Mouse (Mus musculus): ENCODE data around the gene Dync2h1. TPM values are rescaled to one million over a fixed set of nuclear protein-coding genes. Genes with fewer than 3 reads are reported as not detected.
"Not testable (repeated sequence)": the region's sequence is repeated elsewhere in the genome, so short reads cannot be mapped to it uniquely, and the experiment has no call there.

The Dync2h1 gene
- total RNA-seq, 2 experiments from 2014 or later = 28.7 to 29.5 TPM

DNA sequence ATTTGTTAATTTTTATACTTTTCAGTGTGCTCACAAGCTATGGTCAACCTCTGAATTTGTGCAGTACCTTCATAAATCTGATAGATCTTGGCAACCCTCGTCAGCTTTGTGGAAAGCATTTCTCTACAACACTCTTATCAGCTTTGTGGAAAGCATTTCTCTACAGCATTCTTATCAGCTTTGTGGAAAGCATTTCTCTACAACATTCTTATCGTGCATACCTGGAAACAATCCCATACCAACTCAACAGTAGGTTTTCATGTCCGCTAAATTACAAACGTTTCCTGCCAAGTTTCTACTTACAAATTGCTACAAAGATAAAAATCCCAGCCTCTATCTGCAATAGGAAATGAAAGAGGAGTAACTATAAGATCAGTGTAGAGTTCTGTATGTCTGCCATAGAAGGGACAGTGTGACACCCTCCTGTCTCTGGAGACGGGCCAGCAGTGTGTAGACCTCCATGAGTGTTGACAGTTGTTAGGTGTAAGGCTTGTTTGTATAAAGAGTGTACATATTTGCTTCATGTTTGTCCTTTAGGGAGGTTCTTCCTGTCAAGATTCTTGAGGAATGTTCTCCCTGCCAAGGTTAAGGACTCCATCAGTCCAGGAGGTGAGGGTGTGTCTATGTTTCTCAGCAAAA lies 141.5 kb downstream of the Dync2h1 start:
- no peak for DNase-seq (ENCODE audit: low spot score in 2 of 2)
- intact Hi-C loops (cut with DNase I) = no loop called here

DNA sequence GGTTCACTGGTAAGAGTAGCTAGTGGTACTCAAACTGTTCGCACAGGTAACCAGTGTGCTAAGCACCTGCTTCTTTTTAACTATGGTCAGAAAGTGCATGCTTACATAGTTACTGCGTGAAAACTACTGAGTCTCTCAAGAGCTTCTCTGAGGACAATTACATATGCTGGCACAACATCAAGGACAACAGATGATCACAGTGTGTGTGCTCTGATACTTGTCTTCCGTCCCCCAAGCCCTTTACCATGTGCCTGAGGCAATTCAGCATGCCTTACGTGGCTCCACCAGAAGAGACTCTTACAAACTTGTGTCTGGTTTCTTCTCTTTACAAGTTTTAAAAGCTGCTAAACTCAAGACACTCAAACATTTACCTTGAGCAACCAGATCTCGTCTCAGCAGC lies 143.0 kb downstream of the Dync2h1 start:
- intact Hi-C loops (cut with DNase I) = no loop called here
- DNase-seq (ENCODE audit: low spot score in 2 of 2) = no peak

DNA sequence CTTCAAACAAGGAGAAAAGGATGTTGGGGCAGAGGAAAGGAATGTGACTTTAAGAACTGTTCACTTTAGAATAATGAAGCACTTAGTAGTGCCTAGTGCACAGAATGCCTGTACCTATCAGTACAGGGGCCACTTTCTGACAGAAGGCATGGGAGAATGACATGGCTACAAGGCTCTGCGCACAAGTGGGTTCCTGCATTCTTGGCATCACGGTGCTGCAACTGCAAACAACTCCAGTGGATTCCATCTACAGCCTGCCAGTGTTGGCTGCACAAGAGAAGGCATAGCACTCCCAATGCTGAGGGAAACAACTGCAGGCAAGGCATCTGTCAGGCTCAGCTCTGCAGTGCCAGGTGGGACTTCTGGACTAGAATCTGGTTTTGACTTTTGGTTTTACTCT lies 151.7 kb downstream of the Dync2h1 start:
- no peak for DNase-seq (ENCODE audit: low spot score in 2 of 2)
- intact Hi-C loops (cut with DNase I) = no loop called here

DNA sequence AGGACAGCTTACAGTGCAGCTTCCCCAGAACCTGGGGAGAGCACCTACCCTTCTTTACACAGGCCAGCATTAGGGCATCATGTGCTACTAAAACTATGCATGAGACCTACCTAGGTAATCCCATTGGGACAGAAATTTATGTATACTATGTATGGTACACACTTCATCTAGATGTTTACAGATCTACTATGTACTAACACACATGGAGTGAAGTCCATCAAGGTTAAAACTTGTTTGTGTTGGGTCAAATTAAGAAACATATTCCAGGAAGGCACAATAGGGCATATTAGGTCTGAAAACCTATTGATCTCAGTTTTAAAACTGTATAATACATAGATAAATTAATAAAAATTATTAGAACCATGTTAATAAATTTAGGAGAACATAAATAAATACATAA lies 168.6 kb downstream of the Dync2h1 start:
- DNase-seq (ENCODE audit: low spot score in 2 of 2) = no peak
- intact Hi-C loops (cut with DNase I) = no loop called here

DNA sequence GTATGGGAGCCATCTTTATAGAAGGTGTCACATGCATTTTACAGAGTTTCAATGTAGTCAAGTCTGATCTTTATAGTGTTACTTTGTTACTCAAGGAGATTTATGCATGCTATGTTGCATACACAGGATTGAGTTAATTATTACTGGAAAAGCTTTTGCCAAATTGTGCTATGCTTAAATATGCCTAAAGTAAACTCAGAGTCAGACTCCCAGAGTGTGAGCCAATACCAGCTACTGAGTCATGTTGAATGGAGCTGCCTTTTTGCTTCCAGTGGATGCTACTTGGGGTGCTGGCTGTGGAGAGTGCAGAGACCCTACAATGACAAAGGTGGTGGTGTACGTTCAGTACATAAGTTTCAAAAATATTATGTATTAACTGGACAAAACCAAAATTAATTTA lies 169.5 kb downstream of the Dync2h1 start:
- intact Hi-C loops (cut with DNase I) = no loop called here
- no peak for DNase-seq (ENCODE audit: low spot score in 2 of 2)

DNA sequence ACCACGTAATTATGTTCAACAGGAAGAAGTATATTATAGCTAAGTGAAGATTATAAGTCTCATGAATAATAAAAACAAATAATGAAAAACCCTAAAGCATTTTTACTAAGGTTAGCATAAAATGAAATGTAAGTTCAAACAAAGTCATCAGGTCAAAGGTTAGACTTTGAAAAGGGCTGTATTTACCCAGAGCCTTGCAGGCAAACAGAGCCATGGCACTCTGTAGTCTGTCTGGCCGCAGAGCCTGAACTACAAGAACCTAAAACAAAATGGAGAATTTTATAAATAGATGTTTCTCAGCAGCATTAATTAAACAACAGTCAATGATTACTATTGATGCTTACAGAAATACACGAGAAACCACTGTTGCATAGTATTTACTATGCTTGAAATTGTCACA lies 174.5 kb downstream of the Dync2h1 start:
- intact Hi-C loops (cut with DNase I) = no loop called here
- DNase-seq (ENCODE audit: low spot score in 2 of 2) = no peak

DNA sequence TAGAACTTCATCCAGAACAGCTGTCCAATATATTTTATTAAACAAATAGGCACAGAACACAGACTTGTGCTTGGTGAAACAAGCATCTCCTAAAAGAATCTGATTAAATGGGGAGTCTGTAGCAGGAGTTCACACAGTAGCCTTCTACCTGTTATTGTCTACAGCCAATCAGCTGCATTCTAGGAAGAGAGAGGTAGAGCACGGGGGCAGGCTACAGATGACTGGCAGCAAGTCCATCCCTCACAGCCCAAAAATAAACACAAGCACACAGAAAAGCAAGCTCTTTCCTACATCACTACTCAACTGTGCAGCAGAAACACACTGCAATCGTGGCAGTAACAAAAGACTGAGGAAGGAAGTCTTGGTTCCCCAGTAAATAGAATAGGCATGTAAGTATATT lies 189.4 kb downstream of the Dync2h1 start:
- intact Hi-C loops (cut with DNase I) = no loop called here
- no peak for DNase-seq (ENCODE audit: low spot score in 2 of 2)

DNA sequence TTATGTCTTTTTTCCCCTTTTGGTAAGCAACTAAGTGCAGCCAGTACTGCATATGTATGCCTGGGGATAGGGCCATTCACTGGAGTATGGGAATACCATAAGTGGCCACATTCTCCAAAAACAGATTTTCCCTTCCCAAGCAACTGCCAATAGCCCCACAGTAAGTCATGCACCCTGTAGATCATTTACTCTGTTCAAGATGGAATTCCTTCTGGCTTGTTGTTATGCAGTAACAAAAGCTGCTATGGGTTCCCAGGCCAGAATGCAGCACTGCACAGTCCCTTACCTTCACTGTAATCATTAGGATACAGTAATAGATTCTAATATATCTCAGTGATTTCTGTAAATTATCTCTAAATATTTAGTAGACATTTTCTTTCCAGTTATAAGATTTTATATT lies 190.0 kb downstream of the Dync2h1 start:
- intact Hi-C loops (cut with DNase I) = no loop called here

DNA sequence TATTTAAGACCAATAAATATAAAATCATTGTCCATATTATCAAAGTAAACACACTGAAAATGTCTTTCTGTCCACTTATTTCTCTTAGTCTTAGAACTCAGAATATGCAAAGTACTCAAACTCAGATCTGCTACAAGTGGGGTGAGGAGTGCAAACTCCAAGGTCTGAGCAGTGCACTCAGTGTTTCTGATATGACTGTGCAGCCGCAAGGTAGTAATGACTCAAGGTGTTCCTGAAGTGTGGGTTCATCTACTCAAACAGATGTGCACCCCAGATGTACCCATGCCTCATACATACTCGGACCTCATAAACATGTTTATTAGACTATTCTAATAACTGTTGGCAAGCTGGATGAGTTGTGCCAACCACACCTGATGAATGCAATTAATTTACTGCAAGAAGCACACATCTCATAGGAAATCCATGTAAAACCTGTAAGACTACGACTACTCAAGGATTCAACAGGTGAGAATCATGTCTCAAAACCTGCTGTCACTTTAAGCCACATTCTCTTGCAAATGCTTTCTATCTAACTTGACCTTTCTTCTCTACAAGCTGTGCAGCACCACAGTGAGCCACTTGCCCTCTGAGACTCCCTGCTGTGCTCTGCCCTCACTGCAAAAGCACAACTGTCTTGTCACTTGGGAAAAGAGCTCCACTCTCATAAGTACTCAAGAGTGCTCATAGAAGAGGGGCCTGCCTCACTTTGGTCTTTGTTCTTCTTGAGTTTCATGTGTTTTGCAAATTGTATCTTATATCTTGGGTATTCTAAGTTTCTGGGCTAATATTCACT lies 195.2 kb downstream of the Dync2h1 start:
- intact Hi-C loops (cut with DNase I) = no loop called here
- DNase-seq (ENCODE audit: low spot score in 2 of 2) = no peak

More for the DNA sequence above, 190.0 kb downstream of the Dync2h1 start:
- DNase-seq (ENCODE audit: low spot score in 2 of 2) = no peak

DNA sequence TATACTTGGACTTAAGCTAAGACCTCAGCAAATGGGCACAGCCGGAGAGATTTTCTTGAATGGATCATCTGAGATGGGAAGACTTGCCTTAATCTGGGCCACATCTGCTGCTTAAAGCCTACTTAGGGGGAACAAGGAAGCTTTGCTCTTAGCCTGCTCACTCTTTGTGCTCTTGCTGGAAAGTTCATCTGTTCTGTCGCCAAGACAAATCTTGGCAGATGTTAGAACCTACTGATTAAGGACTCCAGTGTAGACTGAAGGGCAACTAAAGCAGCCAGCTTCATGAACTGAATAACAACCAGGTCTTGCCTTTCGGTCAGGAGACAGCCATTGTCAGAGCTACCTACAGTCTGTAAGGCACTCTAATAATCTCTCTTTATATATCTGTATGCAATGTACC lies 198.1 kb downstream of the Dync2h1 start:
- intact Hi-C loops (cut with DNase I) = no loop called here
- peak; percentile 15 to 49 for DNase-seq (ENCODE audit: low spot score in 2 of 2)

DNA sequence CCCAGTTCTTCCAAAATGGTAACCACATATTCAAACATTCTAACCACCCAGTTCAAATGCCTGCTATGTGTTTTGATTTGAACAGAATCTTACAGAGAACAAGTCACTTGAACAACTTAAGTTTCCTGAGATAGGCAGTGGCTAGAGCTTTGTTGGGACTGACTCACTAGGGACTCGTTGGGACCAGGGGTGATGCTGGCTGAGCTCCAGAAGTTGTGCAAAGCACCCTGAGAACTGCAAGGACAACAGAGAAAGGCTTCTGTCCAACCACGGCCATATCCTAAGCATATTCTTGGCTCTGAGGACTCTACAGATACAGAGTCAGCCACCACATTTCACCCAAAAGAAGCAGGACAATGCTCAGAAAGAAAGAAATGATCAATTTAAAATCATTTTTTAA lies 215.1 kb downstream of the Dync2h1 start:
- DNase-seq (ENCODE audit: low spot score in 2 of 2) = no peak
- intact Hi-C loops (cut with DNase I) = no loop called here

DNA sequence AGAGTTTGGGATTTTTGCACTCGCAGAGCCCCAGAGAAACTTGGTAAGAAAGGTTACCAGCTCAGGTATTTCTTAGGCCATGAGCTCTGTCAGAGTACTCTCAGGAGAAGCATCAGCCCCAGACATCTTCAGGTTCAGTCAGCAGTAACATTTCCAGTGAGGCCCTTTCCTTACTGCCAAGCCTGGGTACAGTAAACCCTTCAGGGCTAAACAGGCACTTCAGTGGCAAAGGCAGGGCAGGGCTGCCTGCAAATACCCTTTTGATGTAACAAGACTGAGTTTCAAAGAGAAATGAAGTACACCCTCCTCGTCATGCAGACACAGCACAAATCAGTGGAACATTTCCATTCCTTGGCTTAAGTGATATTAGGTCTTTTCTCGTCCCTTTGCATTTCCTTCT lies 219.2 kb downstream of the Dync2h1 start:
- no peak for DNase-seq (ENCODE audit: low spot score in 2 of 2)
- intact Hi-C loops (cut with DNase I) = no loop called here

DNA sequence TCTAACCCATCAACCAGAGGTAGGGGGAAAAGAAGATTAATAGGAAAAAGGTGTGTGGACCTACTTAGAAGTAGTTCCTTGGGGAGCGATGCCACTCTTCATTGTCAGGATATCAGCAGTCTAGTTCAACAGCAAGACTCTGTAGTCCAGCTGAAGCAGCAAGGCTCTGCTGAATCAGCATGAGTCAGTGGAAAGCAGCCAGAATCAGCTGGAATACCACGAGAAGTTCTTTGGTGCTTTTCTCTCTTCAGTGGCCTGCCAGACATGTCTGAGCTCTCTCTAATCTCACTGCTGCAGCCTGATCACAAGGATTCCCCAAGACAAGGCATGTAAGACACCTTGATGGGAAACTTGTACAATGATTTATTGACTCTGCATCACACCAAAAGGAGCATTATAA lies 225.9 kb downstream of the Dync2h1 start:
- intact Hi-C loops (cut with DNase I) = no loop called here
- DNase-seq (ENCODE audit: low spot score in 2 of 2) = no peak

DNA sequence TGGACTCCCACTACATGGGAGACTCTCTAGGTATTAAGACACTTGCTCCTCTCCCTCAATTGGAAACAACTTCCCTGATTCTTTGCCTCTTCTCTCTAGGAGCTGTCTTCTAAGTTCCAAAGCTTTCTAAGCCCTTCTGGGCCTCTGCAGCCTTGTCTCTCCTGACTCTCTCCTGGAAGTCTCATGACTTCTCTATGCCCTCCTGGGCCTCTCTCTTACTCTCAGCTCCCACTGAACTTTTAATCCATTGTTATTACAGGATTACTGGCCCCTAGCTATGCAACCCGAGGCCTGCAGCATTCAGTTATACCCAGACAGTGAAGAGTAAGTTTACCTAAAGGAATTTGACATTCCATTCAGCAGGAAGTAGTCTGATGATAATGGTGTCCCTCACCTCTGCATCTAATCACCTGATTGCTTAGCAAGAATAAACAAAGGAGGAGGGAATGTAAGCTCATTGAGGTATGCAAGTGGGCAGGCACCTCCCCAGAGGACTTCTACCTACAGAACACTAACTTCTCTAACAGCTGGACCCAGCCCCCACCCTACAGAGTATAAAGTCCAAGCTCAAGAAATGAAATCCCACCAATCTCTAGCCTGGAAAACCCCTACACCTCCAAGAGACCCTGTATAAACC lies 256.7 kb downstream of the Dync2h1 start:
- intact Hi-C loops (cut with DNase I) = no loop called here
- DNase-seq (ENCODE audit: low spot score in 2 of 2) = no peak

DNA sequence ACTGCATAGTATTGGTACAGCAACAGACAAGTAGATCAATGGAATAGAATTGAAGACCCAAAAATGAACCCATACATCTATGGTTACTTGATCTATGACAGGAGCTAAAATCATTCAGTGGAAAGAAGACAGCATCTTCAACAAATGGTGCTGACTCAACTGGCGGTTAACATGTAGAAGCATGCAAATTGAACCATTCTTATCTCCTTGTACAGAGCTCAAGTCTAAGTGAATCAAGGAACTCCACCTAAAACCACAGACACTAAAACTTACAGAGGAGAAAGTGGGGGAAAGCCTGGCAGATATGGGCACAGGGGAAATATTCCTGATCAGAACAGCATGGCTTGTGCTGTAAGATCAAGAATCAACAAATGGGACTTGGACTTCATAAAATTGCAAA lies 270.8 kb downstream of the Dync2h1 start:
- intact Hi-C loops (cut with DNase I) = no loop called here
- DNase-seq (ENCODE audit: low spot score in 2 of 2) = no peak

DNA sequence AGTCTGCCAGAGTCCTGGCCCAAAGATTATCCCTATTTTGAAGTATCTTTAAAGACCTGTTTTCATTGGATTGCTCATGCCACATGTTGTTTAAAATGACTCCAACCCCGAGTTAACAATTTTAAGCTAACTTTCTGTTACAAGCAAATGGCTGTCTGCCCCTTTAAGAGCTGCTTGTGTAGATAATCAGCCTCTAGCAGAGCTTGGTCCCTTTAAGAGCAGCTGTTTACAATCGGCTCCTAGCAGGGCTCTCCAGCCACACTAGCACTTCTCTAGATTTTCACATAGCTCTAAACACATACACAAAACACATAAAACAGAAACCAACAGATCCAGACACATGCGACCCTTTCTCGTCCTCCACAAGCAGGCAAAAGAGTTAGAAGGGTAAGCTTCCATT lies 273.7 kb downstream of the Dync2h1 start:
- DNase-seq (ENCODE audit: low spot score in 2 of 2); intact Hi-C loops (cut with DNase I): not testable (repeated sequence)

DNA sequence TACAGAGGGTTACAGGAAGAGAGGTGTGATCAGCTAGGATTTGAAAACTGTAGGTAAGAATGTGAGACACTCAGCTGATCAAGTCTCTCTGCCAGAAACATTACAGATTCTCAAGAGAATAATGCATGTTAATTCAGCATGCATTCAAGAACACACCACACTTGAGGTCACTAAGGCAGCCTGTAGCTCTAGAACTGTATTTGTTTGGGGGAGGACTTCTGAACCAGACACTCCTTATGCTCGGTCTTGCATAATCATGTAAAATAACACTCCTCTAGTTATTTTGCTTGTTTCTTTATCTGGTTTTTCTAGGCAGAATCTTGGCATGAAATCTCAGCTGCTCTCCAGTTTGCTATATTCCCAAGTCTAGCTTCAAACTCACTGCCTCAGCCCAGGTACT lies 282.6 kb downstream of the Dync2h1 start:
- intact Hi-C loops (cut with DNase I) = no loop called here
- DNase-seq (ENCODE audit: low spot score in 2 of 2) = peak in 1 of 2 experiments; percentile 3

DNA sequence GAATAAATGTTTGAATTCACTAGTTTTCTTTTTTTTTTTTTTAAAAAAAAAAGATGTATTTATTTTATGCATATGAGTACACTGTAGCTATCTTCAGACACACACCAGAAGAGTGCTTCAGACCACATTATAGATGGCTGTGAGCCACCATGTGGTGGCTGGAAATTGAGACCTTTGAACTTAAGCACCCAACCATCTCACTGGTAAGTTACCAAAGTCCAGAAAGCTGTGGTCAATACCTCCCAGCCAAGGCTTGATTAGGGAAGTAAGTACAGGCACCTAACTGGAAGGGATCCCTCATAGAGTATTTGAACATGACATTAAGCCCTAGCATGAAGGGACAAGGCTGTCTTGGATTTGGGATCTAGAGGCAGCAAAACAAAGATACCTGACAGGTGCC lies 292.9 kb downstream of the Dync2h1 start:
- intact Hi-C loops (cut with DNase I) = no loop called here
- DNase-seq (ENCODE audit: low spot score in 2 of 2) = no peak

DNA sequence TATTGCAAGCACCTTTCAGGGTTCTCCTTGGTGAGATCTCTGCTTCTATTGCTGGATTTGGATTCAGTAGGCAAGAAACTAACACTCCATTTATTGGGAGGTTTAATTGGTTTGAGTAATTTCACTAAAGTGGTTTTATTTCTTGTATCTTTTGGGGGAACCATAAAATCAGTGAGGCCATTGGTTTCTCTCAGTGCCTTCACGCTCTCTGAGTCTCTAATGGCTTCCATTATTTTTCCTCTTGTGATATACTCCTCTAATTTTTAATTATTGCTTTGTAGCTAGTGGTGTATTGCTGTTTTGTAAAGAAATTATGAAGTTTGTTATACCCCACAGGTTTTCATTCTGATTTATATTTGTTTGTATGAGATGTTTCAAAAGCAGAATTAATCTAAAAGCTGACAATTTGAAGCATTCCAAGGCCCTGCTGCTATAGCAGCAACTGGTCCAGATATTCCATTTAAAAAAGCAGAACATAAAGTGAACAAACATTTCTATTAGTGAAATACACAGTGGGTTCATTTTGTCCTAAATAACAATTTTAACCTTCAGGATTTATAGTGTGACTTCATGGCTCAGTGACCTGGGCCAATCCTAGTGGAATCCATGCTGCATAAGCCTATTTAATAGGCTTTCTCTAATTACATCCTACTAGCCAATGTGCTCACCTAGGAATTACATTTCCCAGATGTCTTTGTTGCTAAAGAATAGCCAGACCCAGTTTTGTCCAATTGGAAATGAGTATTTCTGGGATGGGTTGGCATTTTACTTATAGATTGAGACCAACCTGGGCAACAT lies 302.9 kb downstream of the Dync2h1 start:
- intact Hi-C loops (cut with DNase I) = no loop called here
- no peak for DNase-seq (ENCODE audit: low spot score in 2 of 2)

All from left cerebral cortex, postnatal 14 days (tissue).